10 mouse cellular contexts compared by ENCODE assay signal in the genomic region with DNA sequence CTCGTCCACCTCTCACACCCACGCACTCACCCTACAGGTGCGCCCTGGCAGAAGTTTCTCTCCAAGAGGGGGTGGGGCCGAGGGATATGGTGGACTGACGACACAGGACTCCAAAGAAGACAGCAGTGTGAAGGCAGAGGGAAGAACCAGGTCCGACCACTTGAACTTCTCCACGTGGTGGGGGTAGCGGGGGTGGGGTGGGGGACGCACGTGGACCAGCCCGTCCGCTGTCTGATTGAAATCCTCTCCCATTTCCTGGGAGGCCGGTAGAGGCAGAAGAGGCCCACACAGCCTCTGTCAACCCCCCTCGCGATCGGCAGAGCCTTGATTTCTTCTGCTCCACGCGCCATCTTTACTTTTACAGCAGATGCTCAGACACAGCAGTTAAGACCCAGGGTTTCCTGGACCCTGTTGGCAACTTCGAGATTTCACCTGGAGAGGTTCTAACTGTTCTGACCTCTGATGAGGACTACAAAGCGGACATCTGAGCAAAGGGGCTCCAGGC. TPM values are rescaled to one million over a fixed set of nuclear protein-coding genes. Genes with fewer than 3 reads are reported as not detected.
DNase-seq lines count a peak whose midpoint lies in the region; ATAC-seq and TF ChIP-seq lines count a peak whose summit lies in the region.
"Had no signal": no experiment of that assay in that cellular context is flagged by ENCODE, and none has a peak within 500 bp of the region (broad histone marks: within the 10 kb centered on the region; RNA-seq: fewer than 3 reads in every experiment).

No protein-coding gene starts in this region.

- no peaks in the 10 kb centered on the region for H3K9me3 ChIP-seq in heart, postnatal 0 days (replicated peaks; ENCODE audit: control insufficient read depth, low read length)
- H3K9me3 ChIP-seq in liver, embryonic 14.5 days (ENCODE audit: control insufficient read depth, low read length) = peaks cover 2% of the 10 kb centered on the region; the same call in 1 of the 2 replicates
- H3K9me3 ChIP-seq in stomach, postnatal 0 days (ENCODE audit: control insufficient read depth, low read length) = no peaks in the 10 kb centered on the region

- no peaks in the 10 kb centered on the region for H3K36me3 ChIP-seq in heart, postnatal 0 days (replicated peaks; ENCODE audit: control insufficient read depth, insufficient read depth, low read length)
- no peaks in the 10 kb centered on the region for H3K36me3 ChIP-seq in liver, embryonic 14.5 days (replicated peaks; ENCODE audit: control insufficient read depth, insufficient read depth, low read depth)
- H3K36me3 ChIP-seq in stomach, postnatal 0 days (ENCODE audit: control insufficient read depth, insufficient read depth, low read length) = no peaks in the 10 kb centered on the region

- no peak for ATAC-seq in heart, postnatal 0 days (ENCODE audit: insufficient read depth, low read depth)
- 0 out of 2 replicates have a peak, but pooled peaks have one; percentile 3 for ATAC-seq in liver, embryonic 14.5 days (ENCODE audit: insufficient read depth)
- ATAC-seq in stomach, postnatal 0 days (ENCODE audit: low FRiP score, low TSS enrichment) = no peak
- ATAC-seq: forebrain, embryonic 16.5 days; Patski had no signal

- no peak for TF ChIP-seq CTCF in heart, postnatal 0 days (IDR thresholded peaks at IDR 0.05; ENCODE audit: low read depth)
- no peak for TF ChIP-seq CTCF in liver, embryonic 14.5 days (IDR thresholded peaks at IDR 0.05; ENCODE audit: low read depth)
- TF ChIP-seq CTCF in stomach, postnatal 0 days (IDR thresholded peaks at IDR 0.05; ENCODE audit: low read depth) = no peak

- H3K4me1 ChIP-seq in heart, postnatal 0 days (ENCODE audit: control insufficient read depth, insufficient read depth) = peaks cover 3% of the 10 kb centered on the region; the same call in 1 of the 2 replicates
- peaks cover 0 to 7% of the 10 kb centered on the region in 2 experiments; a peak in 2 of 4 replicates for H3K4me1 ChIP-seq in liver, embryonic 14.5 days (replicated peaks; ENCODE audit: control insufficient read depth in 2 of 2, insufficient read depth in 2 of 2, low read length in 1 of 2)
- no peaks in the 10 kb centered on the region for H3K4me1 ChIP-seq in stomach, postnatal 0 days (replicated peaks; ENCODE audit: control insufficient read depth, insufficient read depth)

- no peak for DNase-seq in heart, postnatal 0 days (ENCODE audit: low spot score)
- DNase-seq in heart, adult 18-20 months = no peak
- DNase-seq in R1 (ENCODE audit: low read depth, low spot score) = peak; percentile 78
- no peak for DNase-seq in liver, embryonic 14.5 days (ENCODE audit: low read depth in 3 of 3, low spot score in 3 of 3)
- peak; percentile 63 for DNase-seq in stomach, postnatal 0 days (ENCODE audit: low spot score)
- DNase-seq in right cerebral cortex, postnatal 14 days = no peak
- DNase-seq in retina, postnatal 1 day = no peak
- no peak for DNase-seq in urinary bladder, adult 18-20 months (ENCODE audit: low spot score in 2 of 2)

- 53% methylated on average over 20 of the region's 20 CpGs for WGBS in heart, postnatal 0 days
- WGBS in liver, embryonic 14.5 days (ENCODE audit: insufficient replicate concordance) = 18% methylated on average over 20 of the region's 20 CpGs
- WGBS in stomach, postnatal 0 days = 36% methylated on average over 20 of the region's 20 CpGs

- peak overlapping the region; percentile 16; the same call in 1 of the 2 replicates for H3K27ac ChIP-seq in heart, postnatal 0 days (ENCODE audit: low read depth)
- H3K27ac ChIP-seq in liver, embryonic 14.5 days = no peak overlapping the region
- H3K27ac ChIP-seq in stomach, postnatal 0 days (replicated peaks) = no peak overlapping the region

- H3K9ac ChIP-seq in heart, postnatal 0 days (replicated peaks; ENCODE audit: low read depth, low read length) = no peak overlapping the region
- H3K9ac ChIP-seq in liver, embryonic 14.5 days (replicated peaks) = no peak overlapping the region
- no peak overlapping the region for H3K9ac ChIP-seq in stomach, postnatal 0 days (ENCODE audit: low read length)

- no peak for TF ChIP-seq EP300 in heart, postnatal 0 days (IDR thresholded peaks at IDR 0.05; ENCODE audit: low read depth)
- no peak for TF ChIP-seq EP300 in liver, embryonic 14.5 days (IDR thresholded peaks at IDR 0.05; ENCODE audit: low read depth)
- no peak for TF ChIP-seq EP300 in stomach, postnatal 0 days (optimal IDR thresholded peaks at IDR 0.05)

- peak overlapping the region; percentile 20; the same call in 1 of the 2 replicates for H3K4me2 ChIP-seq in heart, postnatal 0 days (ENCODE audit: low read depth, low read length)
- H3K4me2 ChIP-seq in liver, embryonic 14.5 days (ENCODE audit: low read depth) = peak overlapping the region; percentile 24; the same call in 1 of the 2 replicates
- H3K4me2 ChIP-seq in stomach, postnatal 0 days (replicated peaks; ENCODE audit: low read depth) = no peak overlapping the region

- no peaks in the 10 kb centered on the region for H3K27me3 ChIP-seq in heart, postnatal 0 days (ENCODE audit: control insufficient read depth, insufficient read depth, low read length)
- H3K27me3 ChIP-seq in liver, embryonic 14.5 days (ENCODE audit: control insufficient read depth, insufficient read depth, low read length) = no peaks in the 10 kb centered on the region; the same call in 1 of the 2 replicates
- H3K27me3 ChIP-seq in stomach, postnatal 0 days (ENCODE audit: control insufficient read depth, insufficient read depth, low read length) = no peaks in the 10 kb centered on the region
- H3K27me3 ChIP-seq: Patski had no signal

- H3K4me3 ChIP-seq in heart, postnatal 0 days (ENCODE audit: low read depth, low read length) = no peak overlapping the region
- H3K4me3 ChIP-seq in liver, embryonic 14.5 days (ENCODE audit: insufficient read depth in 1 of 2, low read depth in 2 of 2, low read length in 2 of 2) = no peak overlapping the region
- H3K4me3 ChIP-seq in stomach, postnatal 0 days (ENCODE audit: low read depth, low read length) = no peak overlapping the region

RNA-seq across cellular contexts. Expression of a gene that starts 18.8 kb away (rescaled TPM):
- total RNA-seq in heart, postnatal 0 days (2014; rRNA removed; ENCODE audit: low replicate concordance) = 24.2 and 30.1 TPM in 2 replicates
- 6.5 and 7.5 TPM in 2 replicates for polyA plus RNA-seq in heart, postnatal 0 days (2015; fragmentation: Nextera tagmentation; extraction: Ambion mirVana)
- total RNA-seq in heart, adult 18-20 months (2021) = 10 to 100 TPM; 12.0 to 13.6 TPM
- 2.3 TPM in 2 replicates for polyA plus RNA-seq in liver, embryonic 14.5 days (2012; rRNA removed)
- polyA plus RNA-seq in liver, embryonic 14.5 days (2014; fragmentation: Nextera tagmentation; extraction: Ambion mirVana) = 2.3 and 2.7 TPM in 2 replicates
- 4.5 and 6.0 TPM in 2 replicates for polyA plus RNA-seq in stomach, postnatal 0 days (2015; fragmentation: Nextera tagmentation; extraction: Ambion mirVana)

RNA-seq across cellular contexts. Expression of a gene that starts 53.7 kb away (rescaled TPM):
- total RNA-seq in heart, postnatal 0 days (2014; rRNA removed; ENCODE audit: low replicate concordance) = 31.9 and 51.5 TPM in 2 replicates
- polyA plus RNA-seq in heart, postnatal 0 days (2015; fragmentation: Nextera tagmentation; extraction: Ambion mirVana) = 9.9 and 10.7 TPM in 2 replicates
- total RNA-seq in heart, adult 18-20 months (2021) = 10 to 100 TPM; 20.5 to 26.8 TPM
- polyA plus RNA-seq in liver, embryonic 14.5 days (2012; rRNA removed) = 13.9 and 18.1 TPM in 2 replicates
- polyA plus RNA-seq in liver, embryonic 14.5 days (2014; fragmentation: Nextera tagmentation; extraction: Ambion mirVana) = 8.7 and 9.1 TPM in 2 replicates
- 10.4 and 11.8 TPM in 2 replicates for polyA plus RNA-seq in stomach, postnatal 0 days (2015; fragmentation: Nextera tagmentation; extraction: Ambion mirVana)

Comparison
In these comparisons a context has a peak if more than half of its experiments do, and no peak if none do; other contexts are left out.
1. DNase-seq: peak in R1 (single experiment) and stomach, postnatal 0 days (single experiment); none in heart, postnatal 0 days (single experiment), heart, adult 18-20 months (0 of 2), liver, embryonic 14.5 days (0 of 3), right cerebral cortex, postnatal 14 days (single experiment), retina, postnatal 1 day (single experiment) and urinary bladder, adult 18-20 months (0 of 2).